Mouse (Mus musculus): ENCODE data around the gene Tecpr1.

DNA sequence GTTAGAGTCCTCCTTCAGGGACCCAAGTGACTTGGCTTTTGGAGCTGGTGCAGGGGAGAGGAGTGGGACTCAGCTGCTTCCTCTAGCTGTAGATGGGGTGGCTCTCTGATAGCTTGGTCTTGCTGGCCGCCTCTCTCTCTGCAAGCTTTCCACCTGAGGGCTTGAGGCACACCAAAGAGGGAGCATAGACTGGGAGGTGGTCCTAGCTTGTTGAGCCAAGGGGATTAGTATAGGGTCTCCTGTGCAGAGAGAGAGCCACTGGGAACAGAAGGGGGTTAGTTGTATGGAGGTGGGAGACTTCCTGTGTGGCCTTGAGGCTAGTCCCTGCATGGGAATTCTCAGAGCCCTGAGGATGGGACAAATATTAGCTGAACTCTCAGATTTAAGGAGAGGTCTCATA is 33.5 kb upstream of the Tecpr1 start:
- TF ChIP-seq CTCF (IDR thresholded peaks at IDR 0.05; ENCODE audit: low read depth, low read length) = no peak
- no peak for TF ChIP-seq TAL1 (conservative IDR thresholded peaks at IDR 0.05; ENCODE audit: low read depth, low read length)
